Mouse (Mus musculus) forebrain, embryonic 15.5 days (tissue): ENCODE measurements at regions not wholly inside any gene's neighbourhood (a gene's known extent, or its start where the extent isn't known, plus 50 kb on each side); places are given as distances from the start of the nearest gene placed in this dataset.

ENCODE experiments used
- ATAC-seq: fragments of 200-750 bp; cut with Nextera tagmentation; replicated peaks from 2 replicates; pipeline ENCODE4 v1.8.0; 2017; ENCODE audit warnings: mild to moderate bottlenecking, moderate TSS enrichment, moderate library complexity
- H3K27ac ChIP-seq: fragments of 300-500 bp; sonication (generic); replicated peaks from 2 replicates; pipeline ENCODE4 v1.5.1; 2015; ENCODE audit warnings: mild to moderate bottlenecking, inconsistent platforms
- H3K27me3 ChIP-seq: fragments of 300-500 bp; sonication (generic); 2 replicates; pipeline ENCODE4 v1.6.1; 2015; ENCODE audit warnings: inconsistent platforms
- H3K36me3 ChIP-seq: fragments of 300-500 bp; sonication (generic); 2 replicates; pipeline ENCODE4 v1.6.1; 2015; ENCODE audit warnings: mild to moderate bottlenecking, inconsistent platforms
- H3K4me1 ChIP-seq: fragments of 300-500 bp; sonication (generic); 2 replicates; pipeline ENCODE4 v1.6.1; 2015; ENCODE audit warnings: inconsistent platforms
- H3K4me2 ChIP-seq: fragments of 300-500 bp; sonication (generic); replicated peaks from 2 replicates; pipeline ENCODE4 v1.6.1; 2015; ENCODE audit warnings: mild to moderate bottlenecking, inconsistent platforms
- H3K4me3 ChIP-seq: fragments of 300-500 bp; sonication (generic); 2 replicates; pipeline ENCODE4 v1.5.1; 2015; ENCODE audit warnings: mild to moderate bottlenecking, inconsistent platforms
- H3K9ac ChIP-seq: fragments of 300-500 bp; sonication (generic); replicated peaks from 2 replicates; pipeline ENCODE4 v1.6.1; 2015; ENCODE audit warnings: mild to moderate bottlenecking, inconsistent platforms
- H3K9me3 ChIP-seq: fragments of 300-500 bp; sonication (generic); 2 replicates; pipeline ENCODE4 v1.6.1; 2016; ENCODE audit warnings: inconsistent platforms
- WGBS: fragments of 180-500 bp; shearing (Covaris S2); methylation state at CpG from one replicate; pipeline ENCODE4 v1.1.7; 2015; ENCODE audit warnings: mixed read lengths; 5-methylcytosine and 5-hydroxymethylcytosine counted together

- 90% methylated on average over 3 of the region's 3 CpGs for WGBS
- Histone ChIP-seq H3K27ac (no peak overlapping the region), H3K9me3 (no peaks in the 10 kb centered on the region), H3K4me1 (peaks cover 7% of the 10 kb centered on the region; the same call in 1 of the 2 replicates), H3K27me3 (no peaks in the 10 kb centered on the region), H3K36me3 (no peaks in the 10 kb centered on the region), H3K4me3 (no peak overlapping the region), H3K4me2 (no peak overlapping the region), H3K9ac (no peak overlapping the region)
- no peak for ATAC-seq
Measured at GRCm38 (mm10) chr8:103399466-103399865, 614.0 kb upstream of the Cdh11 start.

GRCm38 (mm10) chr8:103400143-103400542 is 614.7 kb upstream of the Cdh11 start:
- Histone ChIP-seq H3K4me3 (no peak overlapping the region), H3K9ac (no peak overlapping the region), H3K4me2 (no peak overlapping the region), H3K4me1 (peaks cover 7% of the 10 kb centered on the region; the same call in 1 of the 2 replicates), H3K9me3 (no peaks in the 10 kb centered on the region), H3K27me3 (no peaks in the 10 kb centered on the region), H3K27ac (no peak overlapping the region), H3K36me3 (no peaks in the 10 kb centered on the region)
- ATAC-seq: no peak
- WGBS: 66% methylated on average over 1 of the region's 1 CpGs

GRCm38 (mm10) chr8:103402731-103403130 is 617.3 kb upstream of the Cdh11 start:
- WGBS: 89% methylated on average over 3 of the region's 3 CpGs

GRCm38 (mm10) chr8:103403826-103404225 is 618.4 kb upstream of the Cdh11 start:
- H3K4me2 ChIP-seq: no peak overlapping the region
- no peak overlapping the region for H3K4me3 ChIP-seq
- WGBS: 91% methylated on average over 4 of the region's 4 CpGs
- no peaks in the 10 kb centered on the region for H3K27me3 ChIP-seq
- H3K4me1 ChIP-seq: no peaks in the 10 kb centered on the region
- no peak overlapping the region for H3K9ac ChIP-seq
- H3K27ac ChIP-seq: no peak overlapping the region
- H3K36me3 ChIP-seq: no peaks in the 10 kb centered on the region
- no peaks in the 10 kb centered on the region for H3K9me3 ChIP-seq
- ATAC-seq: no peak

More at GRCm38 (mm10) chr8:103402731-103403130, 617.3 kb upstream of the Cdh11 start:
- H3K27ac ChIP-seq: no peak overlapping the region
- no peak overlapping the region for H3K4me3 ChIP-seq
- no peaks in the 10 kb centered on the region for H3K36me3 ChIP-seq
- no peak overlapping the region for H3K4me2 ChIP-seq
- H3K27me3 ChIP-seq: no peaks in the 10 kb centered on the region
- no peak for ATAC-seq
- H3K9me3 ChIP-seq: no peaks in the 10 kb centered on the region
- no peak overlapping the region for H3K9ac ChIP-seq
- no peaks in the 10 kb centered on the region for H3K4me1 ChIP-seq

- no peak overlapping the region for H3K4me3 ChIP-seq
- H3K36me3 ChIP-seq: no peaks in the 10 kb centered on the region
- 88% methylated on average over 12 of the region's 12 CpGs for WGBS
- no peak overlapping the region for H3K9ac ChIP-seq
- no peak overlapping the region for H3K4me2 ChIP-seq
- H3K9me3 ChIP-seq: no peaks in the 10 kb centered on the region
- H3K27me3 ChIP-seq: no peaks in the 10 kb centered on the region
- no peak overlapping the region for H3K27ac ChIP-seq
- no peaks in the 10 kb centered on the region for H3K4me1 ChIP-seq
- no peak for ATAC-seq
Measured at GRCm38 (mm10) chr8:103405787-103406186, 620.3 kb upstream of the Cdh11 start.

- Histone ChIP-seq H3K9ac (no peak overlapping the region), H3K4me3 (no peak overlapping the region), H3K9me3 (no peaks in the 10 kb centered on the region), H3K27me3 (no peaks in the 10 kb centered on the region), H3K4me1 (no peaks in the 10 kb centered on the region), H3K4me2 (no peak overlapping the region), H3K27ac (no peak overlapping the region), H3K36me3 (no peaks in the 10 kb centered on the region)
- 81% methylated on average over 2 of the region's 2 CpGs for WGBS
- ATAC-seq: no peak
Measured at GRCm38 (mm10) chr8:103406921-103407320, 621.5 kb upstream of the Cdh11 start.

- Histone ChIP-seq H3K4me1 (no peaks in the 10 kb centered on the region), H3K9me3 (no peaks in the 10 kb centered on the region), H3K36me3 (no peaks in the 10 kb centered on the region), H3K4me3 (no peak overlapping the region), H3K27ac (no peak overlapping the region), H3K9ac (no peak overlapping the region), H3K27me3 (no peaks in the 10 kb centered on the region), H3K4me2 (no peak overlapping the region)
- ATAC-seq: no peak
- 85% methylated on average over 5 of the region's 5 CpGs for WGBS
Measured at GRCm38 (mm10) chr8:103407631-103408030, 622.2 kb upstream of the Cdh11 start.

GRCm38 (mm10) chr8:103408411-103408810 is 623.0 kb upstream of the Cdh11 start:
- no peaks in the 10 kb centered on the region for H3K9me3 ChIP-seq
- ATAC-seq: no peak
- no peak overlapping the region for H3K4me3 ChIP-seq
- H3K9ac ChIP-seq: no peak overlapping the region
- H3K27me3 ChIP-seq: no peaks in the 10 kb centered on the region
- H3K4me1 ChIP-seq: no peaks in the 10 kb centered on the region
- H3K36me3 ChIP-seq: no peaks in the 10 kb centered on the region
- no peak overlapping the region for H3K27ac ChIP-seq
- WGBS: 89% methylated on average over 3 of the region's 3 CpGs
- H3K4me2 ChIP-seq: no peak overlapping the region

- H3K9ac ChIP-seq: no peak overlapping the region
- H3K27me3 ChIP-seq: no peaks in the 10 kb centered on the region
- ATAC-seq: no peak
- no peaks in the 10 kb centered on the region for H3K4me1 ChIP-seq
- no peak overlapping the region for H3K4me3 ChIP-seq
- H3K27ac ChIP-seq: no peak overlapping the region
- no peaks in the 10 kb centered on the region for H3K36me3 ChIP-seq
- H3K4me2 ChIP-seq: no peak overlapping the region
- H3K9me3 ChIP-seq: no peaks in the 10 kb centered on the region
- 93% methylated on average over 2 of the region's 2 CpGs for WGBS
Measured at GRCm38 (mm10) chr8:103409121-103409551, 623.7 kb upstream of the Cdh11 start.

GRCm38 (mm10) chr8:103412731-103413130 is 627.3 kb upstream of the Cdh11 start:
- Histone ChIP-seq H3K9ac (no peak overlapping the region), H3K27me3 (no peaks in the 10 kb centered on the region), H3K4me2 (no peak overlapping the region), H3K4me3 (no peak overlapping the region), H3K4me1 (no peaks in the 10 kb centered on the region), H3K36me3 (no peaks in the 10 kb centered on the region), H3K27ac (no peak overlapping the region), H3K9me3 (no peaks in the 10 kb centered on the region)
- 83% methylated on average over 7 of the region's 7 CpGs for WGBS
- no peak for ATAC-seq

- no peaks in the 10 kb centered on the region for H3K27me3 ChIP-seq
- H3K9ac ChIP-seq: no peak overlapping the region
- H3K4me2 ChIP-seq: no peak overlapping the region
- H3K36me3 ChIP-seq: no peaks in the 10 kb centered on the region
- H3K4me1 ChIP-seq: no peaks in the 10 kb centered on the region
- no peaks in the 10 kb centered on the region for H3K9me3 ChIP-seq
- ATAC-seq: no peak
- H3K27ac ChIP-seq: no peak overlapping the region
- WGBS: 58% methylated on average over 11 of the region's 11 CpGs
- no peak overlapping the region for H3K4me3 ChIP-seq
Measured at GRCm38 (mm10) chr8:103413589-103414575, 628.4 kb upstream of the Cdh11 start.

- Histone ChIP-seq H3K36me3 (no peaks in the 10 kb centered on the region), H3K4me3 (no peak overlapping the region), H3K27me3 (no peaks in the 10 kb centered on the region), H3K4me1 (no peaks in the 10 kb centered on the region), H3K4me2 (no peak overlapping the region), H3K9ac (no peak overlapping the region), H3K9me3 (no peaks in the 10 kb centered on the region), H3K27ac (no peak overlapping the region)
- ATAC-seq: no peak
- WGBS: 90% methylated on average over 2 of the region's 2 CpGs
Measured at GRCm38 (mm10) chr8:103422313-103422973, 637.0 kb upstream of the Cdh11 start.
